Mouse (Mus musculus): ENCODE data around the gene Zfp993.
"Not testable (repeated sequence)": the region's sequence is repeated elsewhere in the genome, so short reads cannot be mapped to it uniquely, and the experiment has no call there.

Zfp993 gene

GRCm38 (mm10) chr4:146610774-146611400, at the start of gene Zfp993:
TSS of gene Zfp993 (plus strand) at chr4:146610961.
- not testable (repeated sequence) for DNase-seq (ENCODE audit: low spot score in 2 of 2)

DNA sequence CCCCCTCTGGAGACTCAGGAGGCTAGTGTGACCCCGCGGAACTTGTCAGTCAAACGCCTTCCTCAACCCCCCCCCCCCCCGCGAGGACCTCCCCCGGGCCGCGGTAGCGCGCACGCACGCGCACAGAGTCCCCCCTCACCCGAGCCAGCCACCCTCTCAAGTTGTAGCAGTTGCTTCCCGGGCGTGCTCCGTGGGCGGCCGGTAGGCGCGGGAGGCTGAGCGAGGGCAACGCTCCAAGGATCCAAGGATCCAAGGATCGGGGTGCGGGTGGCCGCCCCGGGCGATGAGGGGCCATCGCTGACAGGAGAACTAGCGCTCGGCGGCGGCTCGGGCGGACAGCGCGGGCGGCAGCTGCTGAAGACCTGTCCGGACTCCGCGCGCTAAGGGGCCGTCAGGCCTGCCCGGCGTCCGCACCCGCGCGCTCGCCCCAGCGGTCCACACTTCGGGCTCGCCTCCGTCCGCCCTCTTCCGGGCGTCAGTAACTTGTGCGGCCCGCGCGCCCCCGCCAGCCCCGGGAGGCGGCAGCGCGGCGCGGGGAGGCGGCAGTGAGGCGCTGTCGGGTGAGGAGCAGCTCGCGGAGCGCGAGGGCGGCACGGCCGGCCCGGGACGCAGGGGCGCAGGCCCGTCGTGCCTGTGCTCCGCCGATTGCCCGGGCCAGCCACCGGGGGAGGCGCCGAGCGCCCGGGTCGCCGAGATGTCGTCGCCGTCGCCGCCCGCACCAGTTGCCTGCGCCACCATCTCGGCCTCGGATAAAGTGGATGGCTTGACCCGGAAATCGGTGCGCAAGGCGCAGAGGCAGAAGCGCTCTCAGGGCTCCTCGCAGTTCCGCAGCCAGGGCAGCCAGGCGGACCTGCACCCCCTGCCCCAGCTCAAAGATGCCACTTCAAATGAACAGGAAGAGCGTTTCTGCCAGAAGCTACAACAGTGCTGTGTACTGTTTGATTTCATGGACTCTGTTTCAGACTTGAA, 30.6 kb upstream of the Zfp993 start:
- not testable (repeated sequence) for DNase-seq (ENCODE audit: low spot score in 2 of 2)

DNA sequence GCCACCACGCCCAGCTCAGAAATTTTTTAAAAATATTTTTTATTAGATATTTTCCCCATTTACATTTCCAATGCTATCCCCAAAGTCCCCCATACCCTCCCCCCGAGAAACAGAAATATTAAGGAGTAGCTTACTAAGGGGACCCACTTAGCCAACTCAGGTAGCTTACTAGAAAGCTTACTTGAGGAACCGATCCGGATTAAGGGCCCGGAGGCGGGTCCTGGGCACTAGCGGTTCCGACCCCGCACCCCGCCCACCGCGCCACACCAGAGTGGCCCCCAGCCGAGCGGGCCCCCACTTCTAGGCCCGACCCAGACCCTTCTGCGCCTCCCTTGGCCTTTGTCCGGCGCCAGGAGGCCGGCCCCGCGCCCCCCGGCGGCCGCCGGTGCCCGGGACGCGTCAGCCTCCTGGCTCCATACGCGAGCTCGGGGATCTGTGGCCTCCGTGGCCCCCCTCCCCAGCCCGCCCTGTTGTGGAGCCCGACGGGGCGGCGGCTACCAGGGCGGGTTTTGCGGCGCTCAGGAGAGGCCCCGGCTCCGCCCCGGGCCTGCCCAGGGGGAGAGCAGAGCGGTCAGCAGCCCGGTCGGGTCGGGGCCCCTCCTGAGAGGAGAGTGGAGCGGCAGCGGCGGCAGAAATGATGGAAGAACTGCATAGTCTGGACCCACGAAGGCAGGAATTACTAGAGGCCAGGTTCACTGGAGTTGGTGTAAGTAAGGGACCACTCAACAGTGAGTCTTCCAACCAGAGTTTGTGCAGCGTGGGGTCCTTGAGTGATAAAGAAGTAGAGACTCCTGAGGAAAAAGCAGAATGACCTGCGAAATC, 7.0 kb upstream of the Zfp993 start:
- DNase-seq (ENCODE audit: low spot score in 2 of 2), result not testable (repeated sequence)

DNA sequence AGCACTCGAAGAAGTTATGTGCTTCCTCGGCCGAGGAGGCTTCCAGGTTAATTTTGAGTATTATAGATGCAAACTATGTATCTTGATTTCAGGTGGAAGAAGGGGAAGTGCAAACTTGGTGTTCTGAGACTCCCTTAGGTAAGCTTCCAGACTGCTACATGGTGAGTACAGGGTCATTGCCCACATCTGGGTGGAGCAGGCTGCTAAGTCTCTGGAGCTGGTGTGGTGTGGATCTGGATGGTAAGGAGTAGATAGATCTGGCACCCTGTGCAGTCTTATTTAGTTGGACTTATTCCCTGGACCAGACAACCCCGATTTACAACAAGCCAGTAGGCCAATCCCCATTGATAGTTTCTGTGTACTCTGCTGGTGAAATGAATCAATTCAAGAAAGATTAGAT, 33.6 kb downstream of the Zfp993 start:
- not testable (repeated sequence) for DNase-seq (ENCODE audit: low spot score in 2 of 2)

- DNase-seq (ENCODE audit: low spot score in 2 of 2), result not testable (repeated sequence)
These were observed 38.9 kb downstream of the Zfp993 start for GRCm38 (mm10) chr4:146649641-146650040.

GRCm38 (mm10) chr4:146650115-146650514, 39.4 kb downstream of the Zfp993 start:
- DNase-seq (ENCODE audit: low spot score in 2 of 2), result not testable (repeated sequence)

GRCm38 (mm10) chr4:146650639-146651038, 39.9 kb downstream of the Zfp993 start:
- DNase-seq (ENCODE audit: low spot score in 2 of 2), result not testable (repeated sequence)
